Mouse (Mus musculus) CH12.LX (cell line): ENCODE results near the gene Tnfsf9.

Experiments
- CHD2 ChIP-seq: IDR thresholded peaks from 2 replicates; pipeline ENCODE4 v1.6.1; 2011; ENCODE audit warnings: low read length, improper control_type of control experiment
- CTCF ChIP-seq, 2 experiments: IDR thresholded peaks in 1 of 2; conservative IDR thresholded peaks in 1 of 2; 2 replicates each; pipeline ENCODE4 v1.5.1; 2011 to 2012; ENCODE audit warnings: low read depth in 2 of 2, low read length in 2 of 2, improper control_type of control experiment in 1 of 2, inconsistent platforms in 1 of 2, mild to moderate bottlenecking in 1 of 2, moderate library complexity in 1 of 2
- MAX ChIP-seq: IDR thresholded peaks from 2 replicates; pipeline ENCODE4 v1.6.1; 2011; ENCODE audit warnings: low read length, improper control_type of control experiment
- MAZ ChIP-seq: IDR thresholded peaks from 2 replicates; pipeline ENCODE4 v1.6.1; 2012; ENCODE audit warnings: low read depth, mild to moderate bottlenecking, inconsistent platforms, low read length, improper control_type of control experiment, moderate library complexity
- POLR2A ChIP-seq: IDR thresholded peaks from 2 replicates; pipeline ENCODE4 v1.6.1; 2011; ENCODE audit warnings: low read depth, mild to moderate bottlenecking, improper control_type of control experiment, low read length
- POLR2AphosphoS2 ChIP-seq: IDR thresholded peaks from 2 replicates; pipeline ENCODE4 v1.6.1; 2011; ENCODE audit warnings: low read depth, low read length, improper control_type of control experiment
- RAD21 ChIP-seq: IDR thresholded peaks from 2 replicates; pipeline ENCODE4 v1.6.1; 2011; ENCODE audit warnings: low read depth, mild to moderate bottlenecking, low read length, improper control_type of control experiment, moderate library complexity
- USF2 ChIP-seq: conservative IDR thresholded peaks from 2 replicates; pipeline ENCODE4 v1.6.1; 2011; ENCODE audit warnings: low read depth, low read length, improper control_type of control experiment
- ZNF384 ChIP-seq: IDR thresholded peaks from 2 replicates; pipeline ENCODE4 v1.6.1; 2012; ENCODE audit warnings: low read depth, low read length, improper control_type of control experiment, inconsistent platforms

DNA sequence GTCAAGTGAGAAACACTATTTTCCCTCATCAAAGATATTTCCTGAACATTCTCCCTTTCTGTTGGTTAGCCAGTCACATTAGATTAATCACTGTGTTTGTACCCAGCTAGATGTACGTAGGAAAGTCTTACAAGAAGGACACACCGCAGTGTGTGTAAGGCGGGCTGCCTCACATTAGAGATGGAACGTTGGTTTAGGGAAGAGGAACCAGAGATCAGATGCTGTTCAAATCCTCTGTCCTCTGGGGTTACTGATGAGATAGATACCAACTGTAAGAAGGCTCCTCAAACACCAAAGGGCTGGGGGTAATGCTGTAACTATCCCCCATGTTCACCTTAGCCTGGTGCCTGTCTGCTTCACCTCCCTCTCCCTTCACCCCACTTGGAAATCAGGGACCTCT is 19.7 kb downstream of the Tnfsf9 start:
- no peak for TF ChIP-seq CTCF (conservative IDR thresholded peaks at IDR 0.05 in 1 of 2, IDR thresholded peaks at IDR 0.05 in 1 of 2; ENCODE audit: low read depth in 2 of 2, low read length in 2 of 2)
- TF ChIP-seq CHD2, result no peak
- TF ChIP-seq POLR2A, result no peak
- TF ChIP-seq MAX, result no peak
- TF ChIP-seq POLR2AphosphoS2, result no peak
- TF ChIP-seq ZNF384, result no peak
- TF ChIP-seq RAD21, result no peak
- no peak for TF ChIP-seq MAZ
- no peak for TF ChIP-seq USF2
